Mouse (Mus musculus) yolk sac, embryonic 10.5 days (tissue): ENCODE results near the gene Megf11.
"Not testable (repeated sequence)": the region's sequence is repeated elsewhere in the genome, so short reads cannot be mapped to it uniquely, and the experiment has no call there.

Experiments used
- DNase-seq: peaks from one replicate; pipeline ENCODE4 v3.0.0-alpha.2; 2017; ENCODE audit warnings: low spot score

Megf11 gene

DNA sequence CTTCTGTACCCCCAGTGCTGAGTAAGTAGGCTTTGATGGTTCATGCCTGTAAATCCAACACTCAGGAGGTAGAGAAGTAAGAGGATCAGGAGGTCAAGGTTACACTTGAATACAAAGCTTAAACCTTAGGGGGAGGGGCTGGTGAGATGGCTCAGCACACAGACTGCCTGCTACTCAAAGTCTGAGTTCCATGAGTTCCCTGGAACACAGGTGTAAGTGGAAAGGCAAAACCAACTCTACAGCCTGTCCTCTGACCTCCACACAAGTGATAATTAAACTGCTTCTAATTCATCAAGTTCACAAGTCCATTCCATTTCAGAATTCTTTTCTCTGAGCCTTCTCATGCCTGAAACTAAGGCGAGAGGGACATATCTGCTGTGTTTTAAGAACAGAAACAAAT, 265.8 kb downstream of the Megf11 start:
- DNase-seq, result no peak

DNA sequence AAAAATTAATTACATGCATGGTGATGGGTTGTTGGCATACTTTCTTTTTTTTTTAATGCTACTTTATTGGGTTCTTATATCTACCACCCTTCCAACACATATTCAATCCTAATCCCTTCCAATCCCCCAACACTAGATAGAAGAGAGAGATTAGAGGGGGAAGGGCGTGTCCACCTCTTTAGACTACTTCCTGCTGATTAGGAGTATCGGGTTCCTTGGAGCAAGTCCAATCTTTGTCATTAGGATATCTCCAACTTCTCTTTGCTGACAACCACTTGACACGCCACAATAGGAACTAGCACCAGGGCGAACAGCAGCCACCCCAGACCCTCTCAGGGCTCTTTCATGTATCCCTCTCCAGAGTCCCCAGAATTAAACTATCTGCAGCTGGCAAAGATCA, 266.3 kb downstream of the Megf11 start:
- no peak for DNase-seq

DNA sequence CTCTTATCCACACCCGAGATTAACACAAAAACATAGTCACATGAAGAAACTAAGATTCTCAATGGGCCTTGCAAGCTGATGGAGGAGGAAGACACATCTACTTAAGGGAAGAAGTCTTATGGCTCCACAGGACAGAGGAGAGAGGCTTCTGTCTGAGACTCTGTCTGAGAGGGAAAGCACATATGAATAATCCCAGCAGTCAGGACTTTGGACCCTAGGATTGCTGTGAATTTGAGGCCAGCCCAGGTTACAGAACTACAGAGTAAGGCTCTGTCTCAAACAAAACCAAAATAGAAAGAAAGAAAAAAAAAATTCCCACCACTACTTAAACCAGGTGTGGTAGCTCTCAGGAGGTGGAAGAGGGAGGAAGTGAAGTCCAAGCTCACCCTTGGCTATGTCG, 266.7 kb downstream of the Megf11 start:
- no peak for DNase-seq

DNA sequence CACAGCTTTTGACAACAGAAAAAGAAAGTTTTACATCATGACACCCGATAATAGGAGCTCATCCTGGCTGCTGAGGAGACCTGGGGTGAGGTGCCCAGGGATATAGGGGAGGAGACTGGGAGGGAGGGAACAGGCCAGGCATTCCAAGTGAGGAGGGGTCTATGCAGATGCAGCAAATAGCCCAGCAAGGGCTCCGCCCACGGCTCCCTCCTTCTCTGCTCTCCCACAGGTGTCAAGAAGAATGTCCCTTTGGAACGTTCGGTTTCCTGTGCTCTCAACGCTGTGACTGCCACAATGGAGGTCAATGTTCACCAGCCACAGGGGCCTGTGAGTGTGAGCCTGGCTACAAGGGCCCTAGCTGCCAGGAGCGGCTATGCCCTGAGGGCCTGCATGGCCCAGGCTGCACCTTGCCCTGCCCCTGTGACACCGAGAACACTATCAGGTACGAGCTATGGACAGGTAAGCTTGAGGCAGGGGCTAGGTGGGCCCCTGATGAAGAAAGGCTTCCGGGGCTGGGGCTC, 267.5 kb downstream of the Megf11 start:
- peak; percentile 32 for DNase-seq

GRCm38 (mm10) chr9:64654723-64655122, 269.3 kb downstream of the Megf11 start:
- no peak for DNase-seq

- DNase-seq, result no peak
Observed at GRCm38 (mm10) chr9:64656613-64657012, 271.2 kb downstream of the Megf11 start.

- DNase-seq, result no peak
Observed at GRCm38 (mm10) chr9:64660222-64660621, 274.8 kb downstream of the Megf11 start.

DNA sequence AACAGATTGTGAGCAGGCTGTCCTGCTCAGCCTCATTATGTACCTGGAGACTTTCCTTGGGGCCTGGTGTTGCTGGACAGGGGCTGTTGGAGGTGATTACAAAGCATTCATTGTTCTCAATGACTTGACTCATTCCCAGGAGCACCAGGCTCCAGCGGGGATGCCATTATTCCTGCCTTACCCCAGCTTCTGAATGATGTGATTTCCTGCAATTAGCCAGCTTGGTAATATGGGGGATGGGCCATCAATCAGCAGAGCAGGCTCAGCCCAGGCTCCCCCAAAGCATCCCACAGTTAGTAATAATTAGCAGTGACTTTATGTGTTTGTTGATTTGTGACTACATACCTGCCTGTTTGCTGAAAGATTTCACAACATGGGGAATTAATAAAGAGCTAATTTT, 279.2 kb downstream of the Megf11 start:
- DNase-seq, result no peak

GRCm38 (mm10) chr9:64666549-64666948, 281.1 kb downstream of the Megf11 start:
- DNase-seq, result no peak

GRCm38 (mm10) chr9:64667513-64667912, 282.1 kb downstream of the Megf11 start:
- DNase-seq, result peak; percentile 74

GRCm38 (mm10) chr9:64668001-64668400, 282.6 kb downstream of the Megf11 start:
- no peak for DNase-seq

GRCm38 (mm10) chr9:64671341-64672319, 286.2 kb downstream of the Megf11 start:
- not testable (repeated sequence) for DNase-seq

DNA sequence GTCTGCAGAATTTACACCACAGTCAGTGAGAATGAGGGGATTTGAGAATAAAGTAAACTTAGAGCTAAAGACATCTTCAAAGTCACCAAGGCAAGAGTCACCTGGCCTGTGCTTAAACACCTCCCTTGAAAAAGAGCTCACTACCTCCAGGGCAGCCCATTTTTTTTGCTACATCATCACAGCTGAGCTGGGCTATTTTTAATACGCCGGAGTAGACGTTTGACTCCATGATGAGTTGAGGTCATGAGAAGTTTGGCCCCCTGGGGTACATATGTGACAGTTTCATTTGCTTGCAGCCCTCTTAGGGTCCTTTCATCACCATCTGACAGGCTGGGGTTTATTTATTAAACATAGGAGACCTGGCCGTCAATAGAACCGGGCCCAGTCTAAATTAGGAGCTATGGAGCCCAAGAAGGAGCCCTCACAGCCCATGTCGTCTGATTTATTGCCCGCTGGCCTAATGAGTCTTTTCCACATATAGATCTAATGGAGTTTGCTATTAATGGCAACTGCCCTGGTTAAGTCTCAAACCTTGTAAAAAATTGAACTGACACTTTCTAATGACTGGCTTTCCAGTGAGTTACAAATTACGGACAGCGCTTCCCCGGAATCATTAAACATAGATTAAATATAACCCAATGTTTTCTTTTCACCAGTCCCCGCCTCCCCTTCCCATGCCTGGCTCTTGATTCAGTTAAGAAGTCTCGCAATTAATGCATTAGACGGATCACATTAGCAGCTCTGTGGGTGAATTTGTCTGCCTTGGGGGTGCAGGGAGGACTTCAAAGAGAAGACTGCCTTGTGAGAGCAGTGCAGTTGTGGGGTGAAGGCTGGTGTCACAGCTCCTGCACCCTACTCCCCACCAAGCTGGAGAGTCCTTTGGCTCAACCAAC, 301.9 kb downstream of the Megf11 start:
- DNase-seq, result no peak

- DNase-seq, result no peak
Observed at GRCm38 (mm10) chr9:64688015-64688394, 302.6 kb downstream of the Megf11 start.

GRCm38 (mm10) chr9:64690771-64691170, 305.3 kb downstream of the Megf11 start:
- no peak for DNase-seq

DNA sequence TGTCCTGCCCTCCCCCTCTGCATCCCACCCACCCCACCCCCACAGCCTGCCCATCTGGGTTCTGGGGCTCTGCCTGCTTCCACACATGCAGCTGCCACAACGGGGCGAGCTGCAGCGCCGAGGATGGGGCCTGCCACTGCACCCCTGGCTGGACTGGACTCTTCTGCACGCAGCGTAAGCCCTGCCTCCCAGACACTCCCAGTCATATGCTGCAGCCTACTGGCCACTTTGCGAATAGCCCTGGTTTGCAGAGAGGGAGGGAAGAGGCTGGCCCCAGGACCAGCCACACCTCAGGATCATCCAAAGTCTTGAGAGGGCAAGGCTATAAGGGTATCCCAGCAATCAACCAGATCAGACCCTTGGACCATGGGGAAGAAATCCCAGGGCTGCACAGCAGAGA, 305.8 kb downstream of the Megf11 start:
- peak; percentile 36 for DNase-seq

DNA sequence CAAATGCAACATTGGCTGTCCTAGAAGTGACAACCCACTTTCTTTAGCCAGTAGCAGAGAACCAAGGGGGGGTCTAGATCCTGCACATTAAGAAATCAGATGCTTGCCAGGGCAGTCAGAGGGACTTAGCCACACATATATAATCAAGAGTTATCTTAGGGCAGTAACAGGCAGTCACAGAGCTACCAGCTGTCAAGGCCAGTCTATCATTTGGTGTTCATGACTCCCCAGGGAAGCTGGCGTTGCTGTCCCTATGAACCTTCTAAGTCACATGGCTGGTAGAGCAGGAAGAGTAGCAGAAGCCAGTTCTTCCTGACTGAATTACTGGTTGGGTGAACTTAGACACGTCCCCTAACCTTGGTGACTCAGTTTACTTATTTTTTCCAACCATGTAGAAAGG, 307.7 kb downstream of the Megf11 start:
- DNase-seq, result no peak

- DNase-seq, result no peak
Observed at GRCm38 (mm10) chr9:64695266-64695665, 309.8 kb downstream of the Megf11 start.

DNA sequence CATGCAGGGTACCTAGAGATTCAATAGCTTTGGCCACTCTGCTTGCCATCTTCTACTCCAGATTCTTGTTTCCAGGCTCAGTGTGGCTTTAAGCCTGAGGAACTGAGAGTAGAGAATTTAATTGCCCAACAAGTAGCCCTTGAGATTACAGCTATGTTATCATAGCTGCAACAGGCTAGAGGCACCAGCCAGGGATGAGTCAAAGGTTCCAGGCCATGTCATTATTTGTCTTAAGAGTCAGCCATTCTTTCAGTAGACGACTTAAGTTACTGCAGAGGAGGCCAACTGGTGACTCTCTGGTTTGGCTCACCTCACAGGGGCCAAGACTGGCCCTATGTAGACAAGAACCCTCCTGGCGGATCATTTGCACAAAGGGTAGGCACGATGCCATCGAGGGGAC, 311.0 kb downstream of the Megf11 start:
- no peak for DNase-seq

DNA sequence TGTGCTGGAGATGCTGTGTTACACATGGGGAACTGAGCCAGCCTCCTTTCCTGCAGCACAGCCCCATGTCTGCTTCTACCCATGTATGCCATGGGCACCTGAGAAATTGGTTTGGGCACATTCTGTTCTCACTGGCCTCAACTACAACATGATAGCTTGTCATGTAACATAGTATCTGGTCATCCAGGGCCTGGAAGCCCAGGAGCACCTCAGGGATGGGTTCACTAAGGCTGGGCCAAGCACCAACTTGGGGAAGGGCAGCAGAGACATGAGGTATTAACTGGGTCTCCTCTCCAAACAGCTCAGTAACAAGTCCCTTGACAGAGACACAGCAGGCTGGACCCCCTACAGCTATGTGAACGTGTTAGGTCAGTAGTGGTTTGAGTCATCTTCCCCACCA, 311.6 kb downstream of the Megf11 start:
- no peak for DNase-seq

- DNase-seq, result no peak
Observed at GRCm38 (mm10) chr9:64697677-64698076, 312.3 kb downstream of the Megf11 start.

- no peak for DNase-seq
Observed at GRCm38 (mm10) chr9:64698586-64698985, 313.2 kb downstream of the Megf11 start.
